Mouse (Mus musculus) erythroblast, embryonic 14.5 days (primary cell): ENCODE data around the gene Kat6b. TPM values are rescaled to one million over a fixed set of nuclear protein-coding genes. Genes with fewer than 3 reads are reported as not detected.

Experiments
- H3K27me3 ChIP-seq: 2 replicates; pipeline ENCODE4 v1.6.1; 2012; ENCODE audit warnings: inconsistent platforms; ENCODE audit not compliant: control insufficient read depth
- H3K36me3 ChIP-seq: 2 replicates; pipeline ENCODE4 v1.6.1; 2012; ENCODE audit warnings: mild to moderate bottlenecking, inconsistent platforms; ENCODE audit not compliant: control insufficient read depth
- H3K4me1 ChIP-seq: 2 replicates; pipeline ENCODE4 v1.6.1; 2012; ENCODE audit warnings: inconsistent platforms; ENCODE audit not compliant: control insufficient read depth
- H3K4me3 ChIP-seq: replicated peaks from 2 replicates; pipeline ENCODE3; 2012; ENCODE audit warnings: moderate library complexity, mild to moderate bottlenecking, inconsistent platforms
- H3K9me3 ChIP-seq: 2 replicates; pipeline ENCODE4 v1.6.1; 2012; ENCODE audit warnings: low read length, inconsistent platforms, mixed read lengths; ENCODE audit not compliant: control insufficient read depth
- GATA1 ChIP-seq: IDR thresholded peaks from 2 replicates; pipeline ENCODE4 v1.6.1; 2012; ENCODE audit warnings: low read length, inconsistent platforms, mixed read lengths
- TAL1 ChIP-seq: IDR thresholded peaks from 3 replicates; pipeline ENCODE4 v1.6.1; 2012; ENCODE audit warnings: low read length, inconsistent platforms, mixed read lengths
- polyA plus RNA-seq: library from polyadenylated mRNA; stranded (reverse); fragments of >175 nt; gene quantifications from 2 replicates; pipeline ENCODE4 v1.2.3, GENCODE M21; 2012

Kat6b gene
- polyA plus RNA-seq, 1 experiment, result 0.10 TPM

GRCm38 (mm10) chr14:21607686-21608085, 126.5 kb downstream of the Kat6b start:
- H3K4me1 ChIP-seq, result peaks cover 11% of the 10 kb centered on the region
- TF ChIP-seq GATA1 (no peak), TAL1 (no peak)
- no peaks in the 10 kb centered on the region for H3K9me3 ChIP-seq
- no peak overlapping the region for H3K4me3 ChIP-seq
- H3K27me3 ChIP-seq, result no peaks in the 10 kb centered on the region
- H3K36me3 ChIP-seq, result no peaks in the 10 kb centered on the region

GRCm38 (mm10) chr14:21608886-21609285, 127.7 kb downstream of the Kat6b start:
- Histone ChIP-seq H3K4me3 (no peak overlapping the region), H3K27me3 (no peaks in the 10 kb centered on the region), H3K4me1 (peaks cover 2% of the 10 kb centered on the region; the same call in 1 of the 2 replicates), H3K36me3 (no peaks in the 10 kb centered on the region), H3K9me3 (no peaks in the 10 kb centered on the region)
- TF ChIP-seq GATA1 (no peak), TAL1 (no peak)

- Histone ChIP-seq H3K4me1 (no peaks in the 10 kb centered on the region), H3K9me3 (no peaks in the 10 kb centered on the region), H3K27me3 (no peaks in the 10 kb centered on the region), H3K4me3 (no peak overlapping the region), H3K36me3 (no peaks in the 10 kb centered on the region)
- no peak for TF ChIP-seq TAL1
- TF ChIP-seq GATA1, result no peak
Observed at GRCm38 (mm10) chr14:21610224-21610623, 129.0 kb downstream of the Kat6b start.

DNA sequence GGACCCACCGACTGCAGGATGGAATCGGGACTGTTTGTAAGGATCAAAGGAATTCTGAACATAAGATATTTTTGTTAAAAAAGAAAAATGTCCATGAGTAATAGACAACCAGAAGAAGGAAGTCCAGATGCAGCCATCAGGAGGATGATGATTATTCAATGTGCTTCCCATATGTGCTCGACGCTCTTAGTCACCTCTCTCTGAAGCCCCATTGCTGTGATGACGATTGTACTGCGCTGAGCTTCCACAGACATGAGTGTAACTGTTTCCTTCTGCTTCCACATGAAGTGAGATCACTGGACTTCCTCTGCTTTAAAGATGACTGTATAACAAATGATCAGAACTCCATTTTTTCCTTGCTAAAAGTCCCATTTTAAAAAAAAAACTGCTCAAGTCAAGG, 131.8 kb downstream of the Kat6b start:
- no peaks in the 10 kb centered on the region for H3K9me3 ChIP-seq
- no peaks in the 10 kb centered on the region for H3K4me1 ChIP-seq
- no peak overlapping the region for H3K4me3 ChIP-seq
- no peak for TF ChIP-seq TAL1
- no peak for TF ChIP-seq GATA1
- no peaks in the 10 kb centered on the region for H3K36me3 ChIP-seq
- H3K27me3 ChIP-seq, result no peaks in the 10 kb centered on the region

- Histone ChIP-seq H3K36me3 (peaks cover 3% of the 10 kb centered on the region; the same call in 1 of the 2 replicates), H3K27me3 (no peaks in the 10 kb centered on the region), H3K4me3 (no peak overlapping the region), H3K9me3 (no peaks in the 10 kb centered on the region), H3K4me1 (no peaks in the 10 kb centered on the region)
- TF ChIP-seq GATA1, result no peak
- TF ChIP-seq TAL1, result no peak
Observed at GRCm38 (mm10) chr14:21614103-21614502, 132.9 kb downstream of the Kat6b start.

- TF ChIP-seq GATA1 (no peak), TAL1 (no peak)
- peaks cover 3% of the 10 kb centered on the region for H3K36me3 ChIP-seq
- no peaks in the 10 kb centered on the region for H3K9me3 ChIP-seq
Observed at GRCm38 (mm10) chr14:21615853-21616252, 134.6 kb downstream of the Kat6b start.

DNA sequence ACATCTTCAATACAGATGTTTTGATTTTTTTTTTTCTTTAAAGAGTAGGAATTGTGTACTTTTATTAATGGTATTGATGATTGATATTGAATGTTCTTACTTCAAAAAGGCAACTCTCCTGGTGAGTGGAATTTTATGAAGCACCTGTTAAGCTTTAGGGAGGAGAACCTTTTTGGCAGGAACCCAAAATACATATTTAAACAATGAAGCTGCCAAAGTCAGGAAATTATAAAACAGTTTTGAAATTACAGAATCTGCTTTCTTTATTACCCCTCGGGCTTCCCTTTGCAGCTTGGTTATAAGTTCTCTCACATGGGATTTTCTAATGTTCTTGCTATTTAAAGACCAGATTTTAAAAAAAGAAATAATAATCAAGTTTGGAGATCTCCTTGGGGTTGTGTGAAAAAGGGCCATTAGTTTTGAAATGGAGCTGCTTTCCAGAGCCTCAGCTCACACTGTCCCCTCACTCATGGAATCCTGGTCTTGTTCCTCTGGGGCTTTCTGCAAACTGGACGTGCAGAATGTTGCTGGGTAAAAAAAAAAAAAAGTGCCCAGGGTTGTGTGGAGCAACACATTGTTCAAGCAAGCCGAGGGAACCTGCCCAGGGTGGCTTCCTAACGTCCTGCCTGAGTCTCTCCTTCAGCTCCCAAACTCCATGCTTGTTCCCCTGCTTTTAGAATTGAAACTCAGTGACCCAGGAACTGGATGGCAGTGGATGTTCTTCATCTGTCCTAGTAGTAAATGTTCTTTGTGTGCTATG, 136.2 kb downstream of the Kat6b start:
- TF ChIP-seq TAL1 (no peak), GATA1 (no peak)

More at GRCm38 (mm10) chr14:21615853-21616252, 134.6 kb downstream of the Kat6b start:
- no peaks in the 10 kb centered on the region for H3K27me3 ChIP-seq
- no peak overlapping the region for H3K4me3 ChIP-seq
- H3K4me1 ChIP-seq, result no peaks in the 10 kb centered on the region

DNA sequence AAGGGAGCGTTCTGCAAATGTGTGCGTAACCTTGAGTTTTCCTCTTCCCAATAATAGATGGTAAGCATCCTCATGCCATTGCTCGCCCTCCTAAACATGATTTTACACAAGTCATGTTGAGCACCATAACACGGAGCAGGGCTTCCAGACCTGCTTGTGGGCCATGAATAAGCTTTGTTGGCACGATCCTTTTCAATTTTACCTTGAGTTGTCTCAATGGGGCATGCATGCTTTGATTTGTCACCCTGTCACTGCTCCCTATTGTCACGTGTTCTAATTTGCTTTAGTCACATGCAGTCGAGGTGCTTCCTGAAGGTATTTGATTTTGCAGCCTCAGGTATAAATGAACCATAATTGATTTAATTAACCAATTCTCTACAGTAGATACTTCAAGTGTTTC, 138.7 kb downstream of the Kat6b start:
- H3K36me3 ChIP-seq, result peaks cover 3% of the 10 kb centered on the region
- no peak for TF ChIP-seq TAL1
- no peak for TF ChIP-seq GATA1
- no peaks in the 10 kb centered on the region for H3K4me1 ChIP-seq
- H3K9me3 ChIP-seq, result no peaks in the 10 kb centered on the region
- no peaks in the 10 kb centered on the region for H3K27me3 ChIP-seq
- H3K4me3 ChIP-seq, result no peak overlapping the region

More for the DNA sequence above, 136.2 kb downstream of the Kat6b start:
- Histone ChIP-seq H3K36me3 (peaks cover 3% of the 10 kb centered on the region), H3K4me3 (no peak overlapping the region), H3K4me1 (no peaks in the 10 kb centered on the region), H3K27me3 (no peaks in the 10 kb centered on the region), H3K9me3 (no peaks in the 10 kb centered on the region)

- Histone ChIP-seq H3K36me3 (peaks cover 9% of the 10 kb centered on the region), H3K27me3 (no peaks in the 10 kb centered on the region), H3K9me3 (no peaks in the 10 kb centered on the region), H3K4me1 (no peaks in the 10 kb centered on the region), H3K4me3 (no peak overlapping the region)
- TF ChIP-seq TAL1 (no peak), GATA1 (no peak)
Observed at GRCm38 (mm10) chr14:21625946-21626345, 144.7 kb downstream of the Kat6b start.

DNA sequence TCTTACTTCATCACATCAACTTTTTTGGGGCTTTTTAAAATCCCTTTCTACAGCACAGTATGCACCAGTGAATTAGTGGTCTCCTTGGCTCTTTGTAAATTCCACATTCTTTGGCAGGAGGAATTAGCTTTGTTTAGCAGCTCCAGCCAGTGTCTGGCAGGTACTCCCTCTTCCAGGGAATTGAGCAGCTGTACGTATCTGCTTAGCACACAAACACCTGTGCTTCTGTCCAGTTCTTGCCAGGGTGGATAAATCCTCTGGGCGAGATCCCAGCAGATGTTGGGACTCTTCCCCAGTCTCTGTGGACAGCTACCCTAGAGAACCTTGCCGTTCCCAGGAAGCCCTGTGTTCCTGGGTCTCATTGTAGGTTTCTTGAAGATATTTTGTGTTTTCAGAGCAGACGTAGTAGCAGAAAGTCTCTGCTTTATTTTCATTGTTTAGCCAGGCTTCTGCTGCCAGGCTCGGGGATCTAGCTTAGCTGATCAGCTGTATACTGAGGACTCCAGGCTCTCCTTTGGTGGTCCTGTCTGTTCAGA, 150.5 kb downstream of the Kat6b start:
- Histone ChIP-seq H3K4me3 (no peak overlapping the region), H3K9me3 (no peaks in the 10 kb centered on the region), H3K4me1 (no peaks in the 10 kb centered on the region), H3K27me3 (no peaks in the 10 kb centered on the region), H3K36me3 (peaks cover 10% of the 10 kb centered on the region)
- TF ChIP-seq GATA1 (no peak), TAL1 (no peak)
